Mouse (Mus musculus) regulatory T cell (primary cell): ENCODE measurements around the gene B4gat1.

Experiments used
- in situ Hi-C: fragments of 300-600 bp; cut with MboI, MseI; formaldehyde crosslinking; loops from one replicate; pipeline ENCODE4 v1.15.1; 2025; ENCODE audit warnings: high pct_unique_total_duplicates

Gene B4gat1

GRCm38 (mm10) chr19:5058801-5059771 is 20.5 kb downstream of the B4gat1 start:
- in situ Hi-C loops: no loop called here

GRCm38 (mm10) chr19:5060365-5061330 is 22.0 kb downstream of the B4gat1 start:
- in situ Hi-C loops: no loop called here

- in situ Hi-C loops: no loop called here
Measured at GRCm38 (mm10) chr19:5062041-5062440, 23.4 kb downstream of the B4gat1 start.

- in situ Hi-C loops: no loop called here
Measured at GRCm38 (mm10) chr19:5062446-5062845, 23.8 kb downstream of the B4gat1 start.

- in situ Hi-C loops: no loop called here
Measured at GRCm38 (mm10) chr19:5065104-5065503, 26.5 kb downstream of the B4gat1 start.

GRCm38 (mm10) chr19:5067040-5067799 is 28.6 kb downstream of the B4gat1 start:
- in situ Hi-C loops: no loop called here

GRCm38 (mm10) chr19:5067867-5068569 is 29.4 kb downstream of the B4gat1 start, which contains the start of gene Cd248:
Gene Cd248, plus strand, starts transcription at chr19:5068078.
- in situ Hi-C loops: no loop called here

- in situ Hi-C loops: no loop called here
Measured at GRCm38 (mm10) chr19:5068570-5069234, 30.1 kb downstream of the B4gat1 start.

GRCm38 (mm10) chr19:5069486-5069885 is 30.9 kb downstream of the B4gat1 start:
- in situ Hi-C loops: no loop called here

- in situ Hi-C loops: no loop called here
Measured at GRCm38 (mm10) chr19:5069978-5070377, 31.4 kb downstream of the B4gat1 start.

- in situ Hi-C loops: no loop called here
Measured at GRCm38 (mm10) chr19:5071077-5071476, 32.5 kb downstream of the B4gat1 start.

GRCm38 (mm10) chr19:5071545-5072369 is 33.1 kb downstream of the B4gat1 start:
- in situ Hi-C loops: no loop called here

GRCm38 (mm10) chr19:5072389-5073019 is 33.9 kb downstream of the B4gat1 start:
- in situ Hi-C loops: no loop called here

- in situ Hi-C loops: no loop called here
Measured at GRCm38 (mm10) chr19:5073028-5073427, 34.4 kb downstream of the B4gat1 start.

GRCm38 (mm10) chr19:5073518-5073917 is 34.9 kb downstream of the B4gat1 start:
- in situ Hi-C loops: no loop called here

GRCm38 (mm10) chr19:5079279-5079678 is 40.7 kb downstream of the B4gat1 start:
- in situ Hi-C loops: loop anchor here (5.0 kb wide), 1 partner anchor 52 kb away; no protein-coding TSS in a partner anchor

- in situ Hi-C loops: no loop called here
Measured at GRCm38 (mm10) chr19:5082005-5082404, 43.4 kb downstream of the B4gat1 start.

- in situ Hi-C loops: no loop called here
Measured at GRCm38 (mm10) chr19:5082596-5082995, 44.0 kb downstream of the B4gat1 start.
